Mouse (Mus musculus) thymus, adult 2 months (tissue): ENCODE data around the gene Kank2.
"Not testable (repeated sequence)": the region's sequence is repeated elsewhere in the genome, so short reads cannot be mapped to it uniquely, and the experiment has no call there.

Experiments used
- CTCF ChIP-seq: fragments of 200-500 bp; IDR thresholded peaks from 2 replicates; pipeline ENCODE4 v1.5.1; 2012; ENCODE audit warnings: mild to moderate bottlenecking, control low read depth, low read length, moderate library complexity, borderline replicate concordance; ENCODE audit not compliant: control insufficient read depth, poor library complexity, insufficient read depth; ENCODE audit errors: extremely low read depth
- POLR2A ChIP-seq: fragments of 200-500 bp; IDR thresholded peaks from 2 replicates; pipeline ENCODE4 v1.6.1; 2012; ENCODE audit warnings: mild to moderate bottlenecking, low read length, control low read depth, moderate library complexity; ENCODE audit not compliant: control insufficient read depth, poor library complexity, insufficient read depth; ENCODE audit errors: extremely low read depth

- not testable (repeated sequence) for TF ChIP-seq POLR2A, CTCF
Observed at GRCm38 (mm10) chr9:21793507-21793906, 5.0 kb downstream of the Kank2 start.
